Mouse (Mus musculus): ENCODE results near the gene Card19. TPM values are rescaled to one million over a fixed set of nuclear protein-coding genes. Genes with fewer than 3 reads are reported as not detected.

The Card19 gene
- total RNA-seq, 2 experiments from 2014 or later: 10.8 to 11.4 TPM

GRCm38 (mm10) chr13:49246626-49247025, 30.8 kb upstream of the Card19 start:
- no peak overlapping the region for H3K4me3 ChIP-seq
- H3K27ac ChIP-seq: no peak overlapping the region
- no peak for TF ChIP-seq CTCF (IDR thresholded peaks at IDR 0.05)
- intact Hi-C loops (cut with DNase I): no loop called here
- DNase-seq (ENCODE audit: extremely low spot score in 1 of 2, low spot score in 2 of 2): no peak

- Histone ChIP-seq H3K27ac (no peak overlapping the region), H3K4me3 (no peak overlapping the region)
- intact Hi-C loops (cut with DNase I): no loop called here
- TF ChIP-seq CTCF (IDR thresholded peaks at IDR 0.05): no peak
- DNase-seq (ENCODE audit: extremely low spot score in 1 of 2, low spot score in 2 of 2): no peak
Observed at GRCm38 (mm10) chr13:49246011-49246410, 30.2 kb upstream of the Card19 start.

- TF ChIP-seq CTCF (IDR thresholded peaks at IDR 0.05): no peak
- H3K27ac ChIP-seq: no peak overlapping the region
- no peak for DNase-seq (ENCODE audit: extremely low spot score in 1 of 2, low spot score in 2 of 2)
- intact Hi-C loops (cut with DNase I): no loop called here
- no peak overlapping the region for H3K4me3 ChIP-seq
Observed at GRCm38 (mm10) chr13:49245251-49245650, 29.4 kb upstream of the Card19 start.

- Histone ChIP-seq H3K27ac (no peak overlapping the region), H3K4me3 (no peak overlapping the region)
- no peak for DNase-seq (ENCODE audit: extremely low spot score in 1 of 2, low spot score in 2 of 2)
- intact Hi-C loops (cut with DNase I): no loop called here
- TF ChIP-seq CTCF (IDR thresholded peaks at IDR 0.05): no peak
Observed at GRCm38 (mm10) chr13:49243492-49243891, 27.7 kb upstream of the Card19 start.

DNA sequence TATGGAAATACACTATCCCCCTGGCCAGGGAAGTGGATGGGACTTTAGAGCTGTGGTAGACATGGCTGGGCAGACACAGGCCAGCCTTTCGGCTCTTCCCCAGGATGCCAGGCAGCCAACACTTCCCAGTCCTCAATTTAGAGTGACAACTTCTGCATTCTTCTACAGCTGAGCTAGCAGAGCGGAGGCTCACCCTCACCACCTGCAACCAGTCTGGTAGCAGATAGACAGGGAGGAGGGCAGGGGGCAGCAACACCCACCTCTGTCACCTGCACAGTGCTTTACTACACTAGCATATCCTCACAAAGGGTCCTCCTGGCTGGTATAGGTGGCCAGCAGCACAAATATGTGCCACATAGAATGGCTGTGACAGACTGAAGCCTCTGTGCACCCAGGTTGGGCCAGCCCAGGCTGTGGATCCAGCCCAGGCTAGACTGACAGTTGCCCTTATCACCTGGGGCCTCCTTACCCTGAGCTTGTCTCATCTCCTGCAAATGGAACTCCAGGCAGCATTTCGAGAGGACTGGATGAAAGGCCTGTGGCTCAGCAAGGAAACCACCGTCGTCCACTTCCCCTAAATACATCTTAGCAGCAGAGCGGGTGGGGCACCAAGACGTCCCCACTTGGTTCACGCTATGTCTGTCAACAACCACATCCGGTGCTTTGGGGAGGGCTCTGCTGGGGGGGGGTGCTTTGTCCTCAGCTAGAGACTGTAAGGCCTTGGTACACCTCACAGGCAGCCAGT, 26.7 kb upstream of the Card19 start:
- no peak overlapping the region for H3K4me3 ChIP-seq
- no peak for DNase-seq (ENCODE audit: extremely low spot score in 1 of 2, low spot score in 2 of 2)
- intact Hi-C loops (cut with DNase I): no loop called here
- TF ChIP-seq CTCF (IDR thresholded peaks at IDR 0.05): no peak
- peak overlapping the region; percentile 32; the same call in 1 of the 2 replicates for H3K27ac ChIP-seq

DNA sequence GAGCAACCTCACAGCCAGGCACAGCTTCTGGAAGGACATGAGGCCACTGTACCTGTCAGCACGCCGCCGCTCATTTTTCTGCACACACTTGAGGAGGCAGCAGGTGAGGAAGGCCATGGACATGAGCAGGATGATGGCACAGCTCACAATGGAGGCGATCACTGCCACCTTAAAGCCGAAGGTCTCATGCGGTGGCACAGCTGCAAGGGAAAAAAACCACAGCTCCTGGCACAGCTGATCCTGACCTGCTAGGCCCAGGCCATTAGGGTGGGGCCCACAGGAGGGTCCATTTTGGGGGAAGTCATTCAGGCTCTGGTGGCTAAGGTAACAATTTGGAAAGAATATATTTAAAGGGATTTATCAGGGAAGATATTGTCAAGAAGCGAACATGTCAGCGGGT, 22.9 kb upstream of the Card19 start:
- intact Hi-C loops (cut with DNase I): no loop called here
- TF ChIP-seq CTCF (IDR thresholded peaks at IDR 0.05): no peak
- Histone ChIP-seq H3K27ac (no peak overlapping the region), H3K4me3 (no peak overlapping the region)
- DNase-seq (ENCODE audit: extremely low spot score in 1 of 2, low spot score in 2 of 2): no peak

DNA sequence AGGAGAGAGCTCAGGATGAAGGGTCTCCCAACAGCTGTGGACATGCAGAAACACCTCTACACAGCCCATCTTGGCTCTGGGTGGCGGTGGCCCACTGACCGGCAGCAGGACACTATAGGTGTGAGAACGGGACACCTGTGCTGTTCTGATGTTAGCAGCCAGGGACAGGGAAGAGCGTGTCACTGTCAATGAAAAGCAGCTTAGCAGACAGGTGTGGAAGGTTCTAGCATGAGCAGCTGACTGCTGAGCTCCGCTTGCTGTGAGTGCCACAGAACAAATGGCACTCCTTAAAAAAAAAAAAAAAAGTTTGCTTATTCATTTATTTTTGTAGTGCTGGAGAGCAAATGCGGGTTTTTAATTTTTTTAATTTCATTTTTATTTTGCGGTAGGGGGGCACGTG, 21.8 kb upstream of the Card19 start:
- no peak overlapping the region for H3K27ac ChIP-seq
- H3K4me3 ChIP-seq: no peak overlapping the region
- TF ChIP-seq CTCF (IDR thresholded peaks at IDR 0.05): no peak
- intact Hi-C loops (cut with DNase I): no loop called here
- DNase-seq (ENCODE audit: extremely low spot score in 1 of 2, low spot score in 2 of 2): no peak

GRCm38 (mm10) chr13:49234711-49235110, 18.9 kb upstream of the Card19 start:
- Histone ChIP-seq H3K4me3 (no peak overlapping the region), H3K27ac (no peak overlapping the region)
- intact Hi-C loops (cut with DNase I): no loop called here
- no peak; the same call in 1 of the 2 replicates for TF ChIP-seq CTCF (IDR thresholded peaks at IDR 0.05)
- no peak for DNase-seq (ENCODE audit: extremely low spot score in 1 of 2, low spot score in 2 of 2)

DNA sequence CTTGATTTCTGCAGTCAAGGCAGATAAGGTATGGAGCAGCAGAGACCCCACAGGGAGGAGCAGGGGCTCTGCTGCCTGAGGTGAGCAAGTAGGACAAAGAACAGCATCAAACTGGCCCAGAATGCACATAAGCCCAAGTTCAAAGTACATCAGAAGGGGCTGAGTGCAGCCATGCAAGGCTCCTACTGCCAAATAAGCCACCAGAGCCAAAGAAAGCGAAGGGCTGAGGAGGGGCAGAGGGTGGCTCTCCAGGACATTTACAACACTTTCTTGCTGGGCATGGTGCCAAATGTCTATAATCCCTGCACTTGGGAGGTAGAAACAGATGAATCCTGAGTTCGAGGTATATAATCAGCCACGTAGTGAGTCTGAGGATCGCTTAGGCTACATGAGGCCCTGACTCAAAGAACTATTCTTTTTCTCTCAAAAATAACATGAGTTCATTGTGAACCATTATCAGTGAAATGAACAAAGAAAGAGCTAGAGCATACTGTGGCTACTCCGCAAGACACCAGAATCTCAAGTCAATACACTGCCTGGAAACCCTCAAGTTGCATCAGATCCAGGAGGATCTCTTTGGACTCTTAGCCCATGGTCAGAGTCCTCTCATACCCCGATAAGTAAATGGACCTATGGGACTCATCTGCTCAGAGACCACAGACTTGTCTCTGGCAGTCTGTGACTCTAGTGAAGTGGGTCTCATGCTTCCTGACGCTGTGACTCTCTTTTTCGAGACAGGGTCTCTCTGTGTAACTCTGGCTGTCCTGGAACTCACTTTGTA, 18.1 kb upstream of the Card19 start:
- intact Hi-C loops (cut with DNase I): no loop called here
- no peak for DNase-seq (ENCODE audit: extremely low spot score in 1 of 2, low spot score in 2 of 2)
- TF ChIP-seq CTCF (IDR thresholded peaks at IDR 0.05): no peak
- Histone ChIP-seq H3K4me3 (no peak overlapping the region), H3K27ac (no peak overlapping the region)

- no peak for DNase-seq (ENCODE audit: extremely low spot score in 1 of 2, low spot score in 2 of 2)
- intact Hi-C loops (cut with DNase I): no loop called here
Observed at GRCm38 (mm10) chr13:49225633-49226032, 9.8 kb upstream of the Card19 start.

DNA sequence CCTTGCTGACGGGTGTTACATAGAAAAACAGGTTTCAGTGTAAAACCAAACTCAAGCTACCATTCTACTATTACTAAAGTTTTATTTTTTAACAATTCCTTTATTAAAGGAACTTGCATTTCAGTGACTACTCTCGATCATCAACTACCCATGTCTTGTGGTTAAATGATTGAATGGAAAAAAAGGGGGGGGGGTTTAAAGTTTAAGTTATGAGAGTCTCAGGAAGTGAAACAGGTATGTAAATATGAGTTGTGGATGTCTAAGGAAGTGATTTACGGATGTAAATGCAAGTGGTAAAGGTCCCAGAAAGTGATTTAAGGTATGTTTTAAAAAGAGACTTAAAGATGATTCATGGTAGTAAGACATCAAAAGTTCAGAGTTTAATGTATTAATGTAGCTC, 9.3 kb upstream of the Card19 start:
- DNase-seq (ENCODE audit: extremely low spot score in 1 of 2, low spot score in 2 of 2): no peak
- Histone ChIP-seq H3K27ac (no peak overlapping the region), H3K4me3 (no peak overlapping the region)
- no peak for TF ChIP-seq CTCF (IDR thresholded peaks at IDR 0.05)
- intact Hi-C loops (cut with DNase I): no loop called here

More at GRCm38 (mm10) chr13:49225633-49226032, 9.8 kb upstream of the Card19 start:
- no peak overlapping the region for H3K27ac ChIP-seq
- TF ChIP-seq CTCF (IDR thresholded peaks at IDR 0.05): no peak
- no peak overlapping the region for H3K4me3 ChIP-seq

GRCm38 (mm10) chr13:49224729-49225128, 8.9 kb upstream of the Card19 start:
- TF ChIP-seq CTCF (IDR thresholded peaks at IDR 0.05): no peak
- H3K27ac ChIP-seq: no peak overlapping the region
- intact Hi-C loops (cut with DNase I): no loop called here
- H3K4me3 ChIP-seq: no peak overlapping the region
- no peak for DNase-seq (ENCODE audit: extremely low spot score in 1 of 2, low spot score in 2 of 2)

All from left cerebral cortex, adult 2 months (tissue).